Mouse (Mus musculus): ENCODE data around the gene Cfap57. TPM values are rescaled to one million over a fixed set of nuclear protein-coding genes. Genes with fewer than 3 reads are reported as not detected.
A peak's percentile ranks its signal among the peaks of the same experiment; 100 is the strongest.

The Cfap57 gene
- polyA plus RNA-seq, 1 experiment from 2014 or later, result 3.3 TPM

DNA sequence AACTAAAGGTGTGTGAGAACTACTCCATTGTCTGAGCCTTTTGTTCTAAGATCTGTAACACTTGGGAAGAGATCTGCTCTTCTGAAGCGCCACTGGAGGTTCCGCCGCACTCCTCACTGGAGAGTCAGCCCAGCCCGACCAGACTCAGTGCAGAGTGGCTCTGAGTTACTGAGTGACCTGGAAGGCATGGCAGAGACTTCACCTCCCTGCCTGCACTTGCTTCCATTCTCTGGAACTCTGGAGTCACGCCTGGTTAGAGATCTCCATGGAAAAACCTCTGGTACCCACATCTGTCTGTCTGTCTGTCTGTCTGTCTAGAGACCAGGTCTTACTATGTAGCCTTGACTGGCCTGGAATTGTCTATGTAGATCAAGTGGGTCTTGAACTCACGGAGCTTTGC is 85.0 kb downstream of the Cfap57 start:
- WGBS, result 83% methylated on average over 6 of the region's 6 CpGs

DNA sequence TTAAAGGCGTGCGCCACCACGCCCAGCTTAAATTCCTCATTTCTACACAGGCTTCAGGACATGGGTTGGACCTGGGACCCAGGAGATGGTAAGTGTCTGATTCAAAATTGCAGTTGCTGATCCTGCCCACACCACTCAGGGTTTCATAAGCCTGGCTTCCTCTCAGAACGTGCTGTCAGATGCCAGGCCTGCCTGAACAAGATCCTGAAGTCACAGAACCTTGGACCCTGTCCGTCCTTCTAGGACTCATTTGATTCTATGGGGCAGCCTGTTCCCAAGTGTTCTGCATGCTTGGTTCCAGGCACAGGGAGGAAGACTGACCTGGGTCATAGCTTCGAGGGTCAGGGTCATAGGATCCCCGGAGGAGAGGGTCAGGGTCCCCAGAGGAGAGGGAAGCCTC is 87.0 kb downstream of the Cfap57 start:
- ATAC-seq (ENCODE audit: insufficient number of reproducible peaks, low FRiP score, low TSS enrichment, low read depth), result no peak
- H3K27me3 ChIP-seq, result no peaks in the 10 kb centered on the region
- no peak overlapping the region for H3K4me2 ChIP-seq (replicated peaks)
- no peaks in the 10 kb centered on the region for H3K9me3 ChIP-seq (replicated peaks)
- no peaks in the 10 kb centered on the region for H3K36me3 ChIP-seq
- WGBS, result 71% methylated on average over 7 of the region's 7 CpGs
- no peaks in the 10 kb centered on the region for H3K4me1 ChIP-seq
- no peak overlapping the region for H3K4me3 ChIP-seq (replicated peaks)
- no peak overlapping the region for H3K9ac ChIP-seq
- H3K27ac ChIP-seq (replicated peaks), result no peak overlapping the region

More for the DNA sequence above, 85.0 kb downstream of the Cfap57 start:
- Histone ChIP-seq H3K4me2 (replicated peaks) (no peak overlapping the region), H3K9ac (no peak overlapping the region), H3K4me3 (replicated peaks) (no peak overlapping the region), H3K27me3 (no peaks in the 10 kb centered on the region), H3K36me3 (no peaks in the 10 kb centered on the region), H3K4me1 (no peaks in the 10 kb centered on the region), H3K27ac (replicated peaks) (no peak overlapping the region), H3K9me3 (replicated peaks) (no peaks in the 10 kb centered on the region)
- ATAC-seq (ENCODE audit: insufficient number of reproducible peaks, low FRiP score, low TSS enrichment, low read depth), result no peak

DNA sequence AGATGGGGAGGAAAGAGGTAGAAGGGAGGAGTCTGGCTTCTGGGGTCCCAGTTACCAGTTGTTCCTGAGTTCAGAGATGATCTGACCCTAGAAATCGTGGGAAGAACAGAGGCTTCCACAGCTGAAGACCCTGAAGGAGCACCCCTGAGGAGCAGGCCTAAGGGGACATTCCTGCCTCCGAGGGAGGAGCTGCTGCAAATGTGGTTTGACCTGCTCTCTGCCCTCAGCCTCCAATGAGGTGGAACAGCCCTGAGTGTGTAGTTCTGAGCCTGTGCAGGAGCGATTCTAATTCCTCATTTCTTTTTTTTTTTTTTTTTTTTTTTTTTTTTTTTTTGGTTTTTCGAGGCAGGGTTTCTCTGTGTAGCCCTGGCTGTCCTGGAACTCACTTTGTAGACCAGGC is 87.4 kb downstream of the Cfap57 start:
- H3K27me3 ChIP-seq, result no peaks in the 10 kb centered on the region
- H3K9ac ChIP-seq, result no peak overlapping the region
- H3K27ac ChIP-seq (replicated peaks), result no peak overlapping the region
- WGBS, result 39% methylated on average over 3 of the region's 4 CpGs
- H3K4me2 ChIP-seq (replicated peaks), result no peak overlapping the region
- H3K9me3 ChIP-seq (replicated peaks), result no peaks in the 10 kb centered on the region
- ATAC-seq (ENCODE audit: insufficient number of reproducible peaks, low FRiP score, low TSS enrichment, low read depth), result no peak
- no peaks in the 10 kb centered on the region for H3K4me1 ChIP-seq
- H3K4me3 ChIP-seq (replicated peaks), result no peak overlapping the region
- no peaks in the 10 kb centered on the region for H3K36me3 ChIP-seq

DNA sequence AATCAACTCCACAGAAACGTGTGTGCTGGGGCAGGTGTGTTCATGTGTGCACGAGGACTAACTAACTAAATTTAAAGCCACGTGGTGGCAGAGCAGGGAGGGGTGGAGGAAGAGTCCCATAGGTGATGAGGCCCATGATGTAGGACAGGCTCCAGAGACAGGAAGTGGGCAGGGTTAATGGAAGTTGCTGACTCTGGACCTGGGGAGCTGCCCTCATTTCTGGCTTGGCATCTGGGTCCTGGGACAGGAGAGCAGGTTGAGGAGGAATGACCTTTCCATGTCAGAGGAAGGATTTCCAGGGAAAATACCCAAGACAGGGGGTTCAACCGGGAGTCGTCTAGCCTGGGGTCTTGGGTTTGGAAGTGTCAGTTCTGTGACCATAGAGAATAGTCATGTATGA is 87.9 kb downstream of the Cfap57 start:
- Histone ChIP-seq H3K27ac (replicated peaks) (no peak overlapping the region), H3K4me2 (replicated peaks) (no peak overlapping the region), H3K9me3 (replicated peaks) (no peaks in the 10 kb centered on the region), H3K4me3 (replicated peaks) (no peak overlapping the region), H3K4me1 (no peaks in the 10 kb centered on the region), H3K36me3 (no peaks in the 10 kb centered on the region), H3K9ac (no peak overlapping the region), H3K27me3 (no peaks in the 10 kb centered on the region)
- WGBS, result 67% methylated on average over 5 of the region's 5 CpGs
- ATAC-seq (ENCODE audit: insufficient number of reproducible peaks, low FRiP score, low TSS enrichment, low read depth), result no peak

DNA sequence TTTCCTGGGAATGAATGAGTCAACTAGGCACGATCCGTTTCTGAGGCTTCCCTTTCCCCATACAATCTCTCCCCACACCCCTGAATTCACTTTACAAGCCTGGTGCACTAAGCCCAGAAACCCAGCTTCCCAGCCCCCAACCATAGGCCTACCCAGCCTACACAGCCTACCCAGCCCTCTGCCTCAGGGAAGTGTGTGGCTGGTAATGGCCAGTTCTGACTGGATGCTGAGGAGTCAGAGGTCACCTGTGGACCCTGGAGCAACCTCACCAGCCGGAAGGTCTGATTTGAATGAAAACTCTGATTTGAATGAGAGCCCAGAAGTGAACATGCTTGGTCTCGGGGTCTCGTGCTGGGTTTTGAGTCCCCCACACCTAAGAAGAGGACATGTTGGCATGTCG is 92.9 kb downstream of the Cfap57 start:
- Histone ChIP-seq H3K4me1 (no peaks in the 10 kb centered on the region), H3K4me2 (replicated peaks) (0 out of 2 replicates have a peak overlapping the region, but pooled peaks have one; percentile 36), H3K9me3 (replicated peaks) (no peaks in the 10 kb centered on the region), H3K4me3 (replicated peaks) (0 out of 2 replicates have a peak overlapping the region, but pooled peaks have one; percentile 34), H3K36me3 (no peaks in the 10 kb centered on the region), H3K27ac (replicated peaks) (no peak overlapping the region), H3K27me3 (no peaks in the 10 kb centered on the region), H3K9ac (no peak overlapping the region)
- WGBS, result 73% methylated on average over 6 of the region's 6 CpGs
- no peak for ATAC-seq (ENCODE audit: insufficient number of reproducible peaks, low FRiP score, low TSS enrichment, low read depth)

DNA sequence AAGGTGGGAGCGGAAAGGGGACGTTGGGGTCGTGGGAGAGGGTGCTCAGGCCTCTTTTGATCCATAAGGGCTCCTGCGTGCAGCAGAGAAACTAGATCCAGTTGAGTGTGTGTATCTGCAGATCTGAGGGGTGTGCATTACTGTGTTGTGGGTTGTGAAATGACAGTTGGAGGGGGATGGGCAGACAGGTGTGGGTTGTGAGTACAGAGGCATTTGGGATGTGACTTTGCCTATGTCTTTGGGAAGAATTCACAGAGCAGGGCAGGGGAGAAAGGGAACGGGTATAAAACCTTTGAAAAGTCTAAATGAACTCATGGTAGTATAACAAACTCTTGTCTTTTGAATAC is 93.3 kb downstream of the Cfap57 start:
- no peak for ATAC-seq (ENCODE audit: insufficient number of reproducible peaks, low FRiP score, low TSS enrichment, low read depth)
- Histone ChIP-seq H3K27ac (replicated peaks) (no peak overlapping the region), H3K4me1 (no peaks in the 10 kb centered on the region), H3K9ac (0 out of 2 replicates have a peak overlapping the region, but pooled peaks have one; percentile 9), H3K4me3 (replicated peaks) (peak overlapping the region; percentile 34), H3K36me3 (no peaks in the 10 kb centered on the region), H3K9me3 (replicated peaks) (no peaks in the 10 kb centered on the region), H3K4me2 (replicated peaks) (peak overlapping the region; percentile 36), H3K27me3 (no peaks in the 10 kb centered on the region)
- WGBS, result 42% methylated on average over 5 of the region's 5 CpGs

DNA sequence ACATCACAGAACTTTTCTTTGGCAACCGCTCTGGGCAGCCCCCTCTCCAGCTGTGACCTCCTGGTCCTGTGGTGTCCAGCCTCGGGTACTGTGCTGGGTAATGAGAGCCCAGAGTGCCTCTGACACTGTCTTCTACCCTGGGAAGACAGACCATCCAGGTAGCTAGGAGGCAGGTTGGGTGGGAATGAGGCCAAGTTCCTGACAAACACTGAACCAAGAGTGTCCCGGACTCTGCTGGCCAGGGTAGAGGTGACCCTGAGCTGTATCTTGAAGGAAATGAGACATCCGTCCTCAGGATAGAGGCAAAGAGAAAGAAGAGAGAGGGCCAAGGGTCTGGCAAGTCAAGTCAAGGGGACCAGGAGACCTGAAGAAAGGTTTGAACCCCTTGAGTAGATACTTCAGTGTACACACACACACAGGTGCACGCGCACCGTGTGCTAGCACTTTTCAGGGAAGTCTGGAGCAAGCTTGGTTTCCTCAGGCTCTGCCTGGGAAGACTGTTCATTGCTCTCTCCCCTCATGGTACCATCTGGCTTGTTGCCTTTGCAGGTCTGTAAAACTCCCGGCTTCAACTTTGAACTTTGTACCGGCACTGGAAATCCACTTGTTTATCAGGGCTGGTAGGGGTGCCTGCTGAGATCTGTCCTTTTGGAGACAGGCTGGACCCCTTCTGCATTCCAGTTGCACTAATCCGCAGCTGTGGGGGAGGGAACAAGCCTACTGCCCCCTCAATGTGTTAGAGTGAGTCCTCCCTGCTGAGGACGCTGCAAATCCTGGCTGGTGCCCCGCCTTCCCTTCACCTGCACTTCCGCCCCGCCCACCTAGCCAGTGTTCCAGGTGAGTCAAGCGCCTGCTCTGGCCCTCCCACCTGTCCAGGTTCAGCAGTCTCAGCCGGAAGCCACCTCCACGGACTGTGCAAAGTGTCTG is 93.9 kb downstream of the Cfap57 start, which contains the start of gene 2610528J11Rik:
TSS of gene 2610528J11Rik (plus strand) at position 592 of the 927 bp plus-strand sequence.
- no peaks in the 10 kb centered on the region for H3K36me3 ChIP-seq
- no peaks in the 10 kb centered on the region for H3K27me3 ChIP-seq
- 37% methylated on average over 17 of the region's 17 CpGs for WGBS
- H3K27ac ChIP-seq (replicated peaks), result no peak within 1 kb of the TSS
- H3K4me2 ChIP-seq (replicated peaks), result peak within 1 kb of the TSS; percentile 36
- no peak for ATAC-seq (ENCODE audit: insufficient number of reproducible peaks, low FRiP score, low TSS enrichment, low read depth)
- H3K9me3 ChIP-seq (replicated peaks), result no peaks in the 10 kb centered on the region
- H3K4me3 ChIP-seq (replicated peaks), result peak within 1 kb of the TSS; percentile 34
- H3K9ac ChIP-seq, result 0 out of 2 replicates have a peak within 1 kb of the TSS, but pooled peaks have one; percentile 9
- no peaks in the 10 kb centered on the region for H3K4me1 ChIP-seq

DNA sequence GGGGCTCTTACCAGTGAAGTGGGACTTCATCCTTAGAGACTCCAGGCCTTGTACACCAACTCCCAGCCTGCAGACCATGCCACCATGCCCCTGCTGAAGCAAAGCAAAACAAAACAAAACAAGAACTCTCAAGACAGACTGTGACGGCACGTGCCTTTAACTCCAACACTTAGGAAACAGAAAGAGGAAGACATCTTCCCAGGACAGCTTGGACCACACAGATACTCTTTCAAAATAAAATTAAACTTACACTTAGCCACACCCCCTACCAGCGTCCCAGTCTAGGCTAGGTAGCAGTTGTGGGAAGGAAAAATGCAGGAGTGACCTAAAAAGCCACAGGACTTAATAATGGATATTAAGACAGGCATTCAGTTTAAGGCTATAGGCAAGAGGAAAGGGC is 94.8 kb downstream of the Cfap57 start:
- no peaks in the 10 kb centered on the region for H3K9me3 ChIP-seq (replicated peaks)
- 76% methylated on average over 3 of the region's 3 CpGs for WGBS
- no peak overlapping the region for H3K4me2 ChIP-seq (replicated peaks)
- no peaks in the 10 kb centered on the region for H3K36me3 ChIP-seq
- H3K27me3 ChIP-seq, result no peaks in the 10 kb centered on the region
- no peak overlapping the region for H3K27ac ChIP-seq (replicated peaks)
- H3K9ac ChIP-seq, result no peak overlapping the region
- no peak for ATAC-seq (ENCODE audit: insufficient number of reproducible peaks, low FRiP score, low TSS enrichment, low read depth)
- no peaks in the 10 kb centered on the region for H3K4me1 ChIP-seq
- H3K4me3 ChIP-seq (replicated peaks), result no peak overlapping the region

DNA sequence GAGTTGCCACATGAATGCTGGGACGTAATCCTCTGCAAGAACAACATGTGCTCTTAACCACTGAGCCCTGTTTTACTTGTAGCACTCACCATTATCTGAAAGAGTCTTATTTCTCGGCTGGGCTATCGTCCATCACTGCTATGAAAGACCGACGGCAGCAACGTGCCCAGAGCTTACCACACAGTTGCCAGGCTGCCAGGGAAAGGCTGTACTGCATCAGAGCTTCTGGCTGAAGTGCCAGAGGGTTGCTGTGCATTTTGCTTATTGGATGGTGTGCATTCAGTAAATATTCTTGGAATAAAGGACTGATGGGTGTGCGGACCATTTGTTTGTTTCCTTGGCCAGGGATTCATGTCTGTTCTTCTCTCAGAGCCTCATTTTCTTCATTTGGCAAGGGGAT is 96.6 kb downstream of the Cfap57 start:
- 79% methylated on average over 7 of the region's 7 CpGs for WGBS
- H3K36me3 ChIP-seq, result no peaks in the 10 kb centered on the region
- H3K27me3 ChIP-seq, result no peaks in the 10 kb centered on the region
- no peak overlapping the region for H3K4me3 ChIP-seq (replicated peaks)
- no peak overlapping the region for H3K4me2 ChIP-seq (replicated peaks)
- H3K27ac ChIP-seq (replicated peaks), result no peak overlapping the region
- H3K9me3 ChIP-seq (replicated peaks), result no peaks in the 10 kb centered on the region
- no peak for ATAC-seq (ENCODE audit: insufficient number of reproducible peaks, low FRiP score, low TSS enrichment, low read depth)
- no peaks in the 10 kb centered on the region for H3K4me1 ChIP-seq
- no peak overlapping the region for H3K9ac ChIP-seq

DNA sequence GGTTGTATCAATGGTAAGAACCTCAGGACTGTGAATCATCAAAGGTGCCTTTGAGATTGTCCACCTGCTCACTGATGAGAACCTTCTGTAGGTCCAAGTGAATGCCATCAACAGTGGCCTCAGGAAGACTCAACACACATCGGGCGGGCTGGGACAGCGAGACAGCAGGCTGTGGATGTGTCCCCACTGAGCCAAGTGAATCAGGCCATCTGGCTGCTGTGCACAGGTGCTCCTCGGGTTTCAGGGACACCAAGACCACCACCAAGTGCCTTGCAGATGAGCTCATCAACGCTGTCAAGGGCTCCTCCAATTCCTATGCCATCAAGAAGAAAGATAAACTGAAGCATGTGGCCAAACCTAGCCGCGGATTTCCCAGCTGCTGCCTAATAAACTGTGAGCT is 98.3 kb downstream of the Cfap57 start:
- no peak overlapping the region for H3K4me3 ChIP-seq (replicated peaks)
- H3K36me3 ChIP-seq, result no peaks in the 10 kb centered on the region
- H3K27me3 ChIP-seq, result no peaks in the 10 kb centered on the region
- ATAC-seq (ENCODE audit: insufficient number of reproducible peaks, low FRiP score, low TSS enrichment, low read depth), result no peak
- no peak overlapping the region for H3K4me2 ChIP-seq (replicated peaks)
- H3K9ac ChIP-seq, result no peak overlapping the region
- H3K27ac ChIP-seq (replicated peaks), result no peak overlapping the region
- peaks cover 4% of the 10 kb centered on the region; the same call in 1 of the 2 replicates for H3K4me1 ChIP-seq
- 83% methylated on average over 7 of the region's 7 CpGs for WGBS
- H3K9me3 ChIP-seq (replicated peaks), result no peaks in the 10 kb centered on the region

DNA sequence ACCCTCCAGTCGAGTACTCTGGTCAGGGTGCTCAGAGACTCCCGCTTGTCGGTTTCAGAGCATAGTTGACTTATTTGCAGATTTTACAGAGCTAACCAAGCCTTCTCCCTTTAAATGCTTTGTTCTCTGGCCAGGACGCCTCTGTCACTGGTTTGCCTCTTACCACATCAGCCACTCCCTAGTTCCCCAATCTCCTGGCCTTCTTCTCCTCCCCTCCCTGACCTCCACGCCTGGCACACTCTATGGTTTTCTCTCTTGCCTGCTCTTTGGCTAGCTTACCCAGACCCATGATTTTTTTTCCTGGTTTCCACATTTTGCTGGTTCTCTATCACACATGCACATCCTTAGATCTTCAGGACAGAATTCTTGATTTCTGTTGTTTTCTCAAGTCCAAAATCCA is 102.4 kb downstream of the Cfap57 start:
- H3K4me2 ChIP-seq (replicated peaks), result no peak overlapping the region
- no peaks in the 10 kb centered on the region for H3K36me3 ChIP-seq
- no peak overlapping the region for H3K9ac ChIP-seq
- no peak overlapping the region for H3K27ac ChIP-seq (replicated peaks)
- H3K4me1 ChIP-seq, result peaks cover 10% of the 10 kb centered on the region; the same call in 1 of the 2 replicates
- H3K4me3 ChIP-seq (replicated peaks), result no peak overlapping the region
- H3K9me3 ChIP-seq (replicated peaks), result no peaks in the 10 kb centered on the region
- no peaks in the 10 kb centered on the region for H3K27me3 ChIP-seq
- 63% methylated on average over 5 of the region's 5 CpGs for WGBS
- ATAC-seq (ENCODE audit: insufficient number of reproducible peaks, low FRiP score, low TSS enrichment, low read depth), result no peak

Data from embryonic facial prominence, embryonic 15.5 days (tissue).